9 mouse cellular contexts compared by ENCODE assay signal in the genomic region with DNA sequence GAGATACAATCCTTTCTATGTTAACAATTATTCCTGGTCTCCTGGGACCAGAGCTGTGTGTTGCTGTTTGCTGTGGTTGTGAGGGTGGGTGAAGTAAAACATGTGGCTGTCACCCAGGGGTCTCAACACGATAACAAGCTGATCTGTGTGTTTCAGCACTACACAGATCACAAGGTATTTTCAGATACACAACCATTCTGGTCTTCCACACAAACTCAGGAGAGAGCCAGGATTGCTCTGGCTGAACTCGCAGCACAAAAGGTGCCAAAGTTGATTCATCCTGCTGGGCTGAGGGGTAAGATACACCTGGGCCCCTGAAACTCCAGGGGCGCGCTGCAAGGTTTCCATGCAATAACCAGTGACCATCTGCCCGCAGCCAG. TPM values are rescaled to one million over a fixed set of nuclear protein-coding genes. Genes with fewer than 3 reads are reported as not detected.
DNase-seq lines count a peak whose midpoint lies in the region; ATAC-seq and TF ChIP-seq lines count a peak whose summit lies in the region.
"Had no signal": no experiment of that assay in that cellular context is flagged by ENCODE, and none has a peak within 500 bp of the region (broad histone marks: within the 10 kb centered on the region; RNA-seq: fewer than 3 reads in every experiment).

No protein-coding gene starts in this region.

- no peaks in the 10 kb centered on the region for H3K36me3 ChIP-seq in heart, embryonic 12.5 days
- no peaks in the 10 kb centered on the region for H3K36me3 ChIP-seq in ES-E14 (ENCODE audit: control insufficient read depth, insufficient read depth, low read length, poor library complexity, severe bottlenecking)
- H3K36me3 ChIP-seq in forebrain, postnatal 0 days (ENCODE audit: insufficient read depth) = no peaks in the 10 kb centered on the region
- H3K36me3 ChIP-seq in liver, embryonic 16.5 days (ENCODE audit: control insufficient read depth, insufficient read depth) = no peaks in the 10 kb centered on the region

- in situ Hi-C loops in ES-E14 (cut with MboI; ENCODE audit: low sequenced_read_pairs in 2 of 2, unreplicated experiment in 2 of 2) = loop anchor here in 1 of 2 experiments (25.0 kb wide), 1 partner anchor 521 kb away; the partner anchor contains the start of gene Cd247

- peak overlapping the region; percentile 53 for H3K4me3 ChIP-seq in heart, embryonic 12.5 days
- peak overlapping the region; percentile 60 to 71 for H3K4me3 ChIP-seq in ES-E14 (ENCODE audit: insufficient read depth in 1 of 2, low read depth in 1 of 2, low read length in 2 of 2, poor library complexity in 1 of 2, severe bottlenecking in 1 of 2)
- peak overlapping the region; percentile 57 for H3K4me3 ChIP-seq in forebrain, postnatal 0 days (ENCODE audit: low read depth, low read length)
- peak overlapping the region; percentile 20; the same call in 1 of the 2 replicates for H3K4me3 ChIP-seq in liver, embryonic 16.5 days (ENCODE audit: low read depth, low read length)

- H3K9me3 ChIP-seq in heart, embryonic 12.5 days (replicated peaks) = no peaks in the 10 kb centered on the region
- H3K9me3 ChIP-seq in ES-E14 (ENCODE audit: control insufficient read depth, insufficient read depth, low read depth, low read length) = no peaks in the 10 kb centered on the region
- H3K9me3 ChIP-seq in forebrain, postnatal 0 days (ENCODE audit: low read length) = no peaks in the 10 kb centered on the region
- H3K9me3 ChIP-seq in liver, embryonic 16.5 days (replicated peaks; ENCODE audit: control insufficient read depth, low read length) = no peaks in the 10 kb centered on the region

- H3K27me3 ChIP-seq in heart, embryonic 12.5 days (replicated peaks) = peaks cover 47% of the 10 kb centered on the region
- H3K27me3 ChIP-seq in forebrain, postnatal 0 days (ENCODE audit: insufficient read depth, low read length) = no peaks in the 10 kb centered on the region; the same call in 1 of the 2 replicates
- peaks cover 24% of the 10 kb centered on the region for H3K27me3 ChIP-seq in liver, embryonic 16.5 days (ENCODE audit: control insufficient read depth, insufficient read depth, low read depth, low read length)

- no peak overlapping the region for H3K27ac ChIP-seq in heart, embryonic 12.5 days (ENCODE audit: poor library complexity, severe bottlenecking)
- no peak overlapping the region for H3K27ac ChIP-seq in ES-E14 (ENCODE audit: insufficient read depth, low read depth, low read length, poor library complexity, severe bottlenecking)
- no peak overlapping the region; the same call in 1 of the 2 replicates for H3K27ac ChIP-seq in forebrain, postnatal 0 days (ENCODE audit: low read depth, low read length)
- H3K27ac ChIP-seq in liver, embryonic 16.5 days (ENCODE audit: low read length) = no peak overlapping the region
- H3K27ac ChIP-seq: liver, embryonic 14.5 days had no signal

- H3K9ac ChIP-seq in heart, embryonic 12.5 days = peak overlapping the region; percentile 61; the same call in 1 of the 2 replicates
- H3K9ac ChIP-seq in ES-E14 (ENCODE audit: insufficient read depth, low read depth, low read length, poor library complexity, severe bottlenecking) = peak overlapping the region; percentile 57; the same call in 1 of the 2 replicates
- H3K9ac ChIP-seq in forebrain, postnatal 0 days = peak overlapping the region; percentile 59
- H3K9ac ChIP-seq in liver, embryonic 16.5 days (ENCODE audit: low read depth, low read length) = no peak overlapping the region
- H3K9ac ChIP-seq: liver, embryonic 14.5 days had no signal

- H3K4me1 ChIP-seq in heart, embryonic 12.5 days (replicated peaks) = peaks cover 11% of the 10 kb centered on the region; the same call in 1 of the 2 replicates
- no peaks in the 10 kb centered on the region for H3K4me1 ChIP-seq in ES-E14 (ENCODE audit: control insufficient read depth in 2 of 2, insufficient read depth in 2 of 2, low read length in 2 of 2, poor library complexity in 1 of 2)
- no peaks in the 10 kb centered on the region for H3K4me1 ChIP-seq in forebrain, postnatal 0 days (ENCODE audit: insufficient read depth)
- H3K4me1 ChIP-seq in liver, embryonic 16.5 days (ENCODE audit: control insufficient read depth, low read depth, low read length) = no peaks in the 10 kb centered on the region

- no peak for DNase-seq in heart, adult 11 months
- DNase-seq in ES-E14 (ENCODE audit: low read depth, low spot score) = no peak
- no peak for DNase-seq in forebrain, postnatal 0 days
- no peak for DNase-seq in T-cell, adult 2 months (ENCODE audit: low spot score)
- no peak for DNase-seq in spleen, adult 18-20 months

- H3K4me2 ChIP-seq in heart, embryonic 12.5 days = peak overlapping the region; percentile 94
- peak overlapping the region; percentile 95 for H3K4me2 ChIP-seq in forebrain, postnatal 0 days (ENCODE audit: low read depth)
- no peak overlapping the region for H3K4me2 ChIP-seq in liver, embryonic 16.5 days (ENCODE audit: low read depth, low read length)

- ATAC-seq in heart, embryonic 12.5 days (ENCODE audit: insufficient number of reproducible peaks, low FRiP score) = no peak
- no peak for ATAC-seq in forebrain, postnatal 0 days
- no peak for ATAC-seq in liver, embryonic 16.5 days (ENCODE audit: low read depth)
- no peak for ATAC-seq in inflammation-experienced regulatory T-cells, adult 6 months

- 7% methylated on average over 5 of the region's 5 CpGs for WGBS in heart, embryonic 12.5 days
- 18% methylated on average over 5 of the region's 5 CpGs for WGBS in forebrain, postnatal 0 days
- WGBS in liver, embryonic 16.5 days (ENCODE audit: insufficient replicate concordance) = 15% methylated on average over 5 of the region's 5 CpGs

- no peak for TF ChIP-seq CTCF in forebrain, postnatal 0 days (IDR thresholded peaks at IDR 0.05; ENCODE audit: low read depth)

TF ChIP-seq in ES-E14, 5 proteins besides CTCF, POLR2A, EP300 and RAD21:
- TF ChIP-seq ZC3H11A (IDR thresholded peaks at IDR 0.05; ENCODE audit: borderline replicate concordance, low read depth, low read length) (no peak), ZNF384 (IDR thresholded peaks at IDR 0.05; ENCODE audit: low read depth, low read length) (no peak), MAFK (IDR thresholded peaks at IDR 0.05; ENCODE audit: insufficient read depth, low read depth, low read length) (no peak), HCFC1 (IDR thresholded peaks at IDR 0.05; ENCODE audit: borderline replicate concordance, insufficient read depth, low read length) (no peak), CHD2 (IDR thresholded peaks at IDR 0.05; ENCODE audit: low read depth, low read length) (no peak)
TF ChIP-seq in ES-E14: peak in this region for 0.

RNA-seq across cellular contexts. Expression of gene Ildr2, which starts 54.5 kb away (rescaled TPM):
- 2.1 and 2.2 TPM in 2 replicates for polyA plus RNA-seq in heart, embryonic 12.5 days (2016; fragmentation: Nextera tagmentation; extraction: Ambion mirVana)
- total RNA-seq in ES-E14 (2012; rRNA removed) = 1.5 and 2.9 TPM in 2 replicates
- total RNA-seq in forebrain, postnatal 0 days (2014; rRNA removed) = 24.4 and 38.1 TPM in 2 replicates
- 3.2 and 6.4 TPM in 2 replicates for polyA plus RNA-seq in forebrain, postnatal 0 days (2015; fragmentation: Nextera tagmentation; extraction: Ambion mirVana)
- 0.04 and 0.05 TPM in 2 replicates for polyA plus RNA-seq in liver, embryonic 16.5 days (2015; fragmentation: Nextera tagmentation; extraction: Ambion mirVana)
- not detected for polyA plus RNA-seq in inflammation-experienced regulatory T-cells, adult 6 months (2017; shearing (Covaris generic))
